Mouse (Mus musculus): ENCODE results near the gene Tspan32. TPM values are rescaled to one million over a fixed set of nuclear protein-coding genes. Genes with fewer than 3 reads are reported as not detected.

Tspan32 gene
- polyA plus RNA-seq, 1 experiment from 2014 or later: 2.9 TPM

DNA sequence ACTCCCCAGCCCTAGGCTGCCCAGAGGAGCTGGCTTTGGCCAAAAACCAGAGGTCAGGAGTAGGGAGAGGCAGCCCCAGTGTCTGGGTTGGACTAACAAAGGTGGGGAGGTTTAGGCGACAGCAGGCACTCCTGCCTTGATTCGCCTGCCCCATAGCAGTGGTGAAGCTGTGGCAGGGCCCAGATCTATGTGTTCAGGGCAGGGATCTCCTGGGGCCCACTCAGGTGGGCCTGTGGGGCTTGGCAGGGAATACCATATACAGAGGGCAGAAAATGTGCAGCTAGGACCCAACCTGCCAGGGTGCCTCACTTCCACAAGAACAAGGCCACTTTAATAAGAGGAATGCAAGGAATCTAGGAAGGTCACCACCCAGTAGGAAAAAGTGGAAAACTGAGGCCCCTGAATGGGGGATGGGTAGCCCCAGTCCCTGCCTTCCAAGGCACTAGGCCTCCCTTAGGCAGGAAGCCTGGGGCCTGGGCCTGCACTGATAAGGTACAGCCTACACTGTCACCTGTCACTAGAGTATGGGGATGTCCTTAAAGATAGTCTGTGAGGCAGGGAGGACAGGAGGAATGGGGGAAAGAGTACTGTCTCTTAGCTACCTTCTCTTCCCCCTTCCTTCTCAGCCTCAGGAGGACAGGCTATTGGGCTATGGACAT lies 1.4 kb downstream of the Tspan32 start:
- Histone ChIP-seq H3K9me3 (replicated peaks; ENCODE audit: control insufficient read depth, low read length) (no peaks in the 10 kb centered on the region), H3K4me3 (ENCODE audit: low read length) (no peak overlapping the region), H3K36me3 (ENCODE audit: control insufficient read depth, insufficient read depth) (no peaks in the 10 kb centered on the region), H3K4me2 (ENCODE audit: low read depth, low read length) (no peak overlapping the region; the same call in 1 of the 2 replicates), H3K9ac (ENCODE audit: low read length) (peak overlapping the region; percentile 30), H3K27me3 (ENCODE audit: control insufficient read depth, insufficient read depth, low read length) (no peaks in the 10 kb centered on the region), H3K4me1 (ENCODE audit: control insufficient read depth, insufficient read depth, low read length) (peaks cover 48% of the 10 kb centered on the region), H3K27ac (ENCODE audit: low read length) (no peak overlapping the region; the same call in 1 of the 2 replicates)
- 76% methylated on average over 2 of the region's 2 CpGs for WGBS
- ATAC-seq (replicated peaks; ENCODE audit: extremely low read depth, insufficient read depth, low FRiP score): no peak

- Histone ChIP-seq H3K27ac (ENCODE audit: low read length) (no peak overlapping the region), H3K4me3 (ENCODE audit: low read length) (no peak overlapping the region), H3K36me3 (ENCODE audit: control insufficient read depth, insufficient read depth) (no peaks in the 10 kb centered on the region), H3K4me2 (ENCODE audit: low read depth, low read length) (no peak overlapping the region), H3K27me3 (ENCODE audit: control insufficient read depth, insufficient read depth, low read length) (no peaks in the 10 kb centered on the region), H3K9ac (ENCODE audit: low read length) (peak overlapping the region; percentile 30; the same call in 1 of the 2 replicates), H3K9me3 (replicated peaks; ENCODE audit: control insufficient read depth, low read length) (no peaks in the 10 kb centered on the region), H3K4me1 (ENCODE audit: control insufficient read depth, insufficient read depth, low read length) (peaks cover 50% of the 10 kb centered on the region)
- WGBS: 79% methylated on average over 8 of the region's 8 CpGs
- no peak for ATAC-seq (replicated peaks; ENCODE audit: extremely low read depth, insufficient read depth, low FRiP score)
Observed at GRCm38 (mm10) chr7:143006756-143007598, 2.1 kb downstream of the Tspan32 start.

- peak; percentile 75 for ATAC-seq (replicated peaks; ENCODE audit: extremely low read depth, insufficient read depth, low FRiP score)
- 36% methylated on average over 17 of the region's 17 CpGs for WGBS
- H3K36me3 ChIP-seq (ENCODE audit: control insufficient read depth, insufficient read depth): no peaks in the 10 kb centered on the region
- H3K9ac ChIP-seq (ENCODE audit: low read length): peak overlapping the region; percentile 50
- no peaks in the 10 kb centered on the region for H3K27me3 ChIP-seq (ENCODE audit: control insufficient read depth, insufficient read depth, low read length)
- peak overlapping the region; percentile 88 for H3K27ac ChIP-seq (ENCODE audit: low read length)
- no peaks in the 10 kb centered on the region for H3K9me3 ChIP-seq (replicated peaks; ENCODE audit: control insufficient read depth, low read length)
- no peak overlapping the region for H3K4me3 ChIP-seq (ENCODE audit: low read length)
- H3K4me2 ChIP-seq (ENCODE audit: low read depth, low read length): peak overlapping the region; percentile 6; the same call in 1 of the 2 replicates
- H3K4me1 ChIP-seq (ENCODE audit: control insufficient read depth, insufficient read depth, low read length): peaks cover 56% of the 10 kb centered on the region
Observed at GRCm38 (mm10) chr7:143007599-143008369, 2.9 kb downstream of the Tspan32 start.

- Histone ChIP-seq H3K27ac (ENCODE audit: low read length) (peak overlapping the region; percentile 88), H3K4me3 (ENCODE audit: low read length) (no peak overlapping the region), H3K9ac (ENCODE audit: low read length) (peak overlapping the region; percentile 41), H3K9me3 (replicated peaks; ENCODE audit: control insufficient read depth, low read length) (no peaks in the 10 kb centered on the region), H3K36me3 (ENCODE audit: control insufficient read depth, insufficient read depth) (no peaks in the 10 kb centered on the region), H3K4me2 (ENCODE audit: low read depth, low read length) (peak overlapping the region; percentile 6; the same call in 1 of the 2 replicates), H3K27me3 (ENCODE audit: control insufficient read depth, insufficient read depth, low read length) (no peaks in the 10 kb centered on the region), H3K4me1 (ENCODE audit: control insufficient read depth, insufficient read depth, low read length) (peaks cover 63% of the 10 kb centered on the region)
- peak; percentile 49 for ATAC-seq (replicated peaks; ENCODE audit: extremely low read depth, insufficient read depth, low FRiP score)
- WGBS: 41% methylated on average over 8 of the region's 8 CpGs
Observed at GRCm38 (mm10) chr7:143008370-143008926, 3.6 kb downstream of the Tspan32 start.

GRCm38 (mm10) chr7:143008996-143009665 lies 4.3 kb downstream of the Tspan32 start:
- WGBS: 43% methylated on average over 3 of the region's 4 CpGs
- Histone ChIP-seq H3K4me1 (ENCODE audit: control insufficient read depth, insufficient read depth, low read length) (peaks cover 70% of the 10 kb centered on the region), H3K36me3 (ENCODE audit: control insufficient read depth, insufficient read depth) (no peaks in the 10 kb centered on the region), H3K27ac (ENCODE audit: low read length) (peak overlapping the region; percentile 88), H3K4me2 (ENCODE audit: low read depth, low read length) (peak overlapping the region; percentile 6; the same call in 1 of the 2 replicates), H3K9me3 (replicated peaks; ENCODE audit: control insufficient read depth, low read length) (no peaks in the 10 kb centered on the region), H3K4me3 (ENCODE audit: low read length) (no peak overlapping the region), H3K9ac (ENCODE audit: low read length) (peak overlapping the region; percentile 52; the same call in 1 of the 2 replicates), H3K27me3 (ENCODE audit: control insufficient read depth, insufficient read depth, low read length) (no peaks in the 10 kb centered on the region)
- peak; percentile 29 for ATAC-seq (replicated peaks; ENCODE audit: extremely low read depth, insufficient read depth, low FRiP score)

- 82% methylated on average over 4 of the region's 4 CpGs for WGBS
- no peak overlapping the region for H3K4me2 ChIP-seq (ENCODE audit: low read depth, low read length)
- H3K36me3 ChIP-seq (ENCODE audit: control insufficient read depth, insufficient read depth): no peaks in the 10 kb centered on the region
- no peak overlapping the region for H3K9ac ChIP-seq (ENCODE audit: low read length)
- H3K4me3 ChIP-seq (ENCODE audit: low read length): no peak overlapping the region
- no peaks in the 10 kb centered on the region for H3K9me3 ChIP-seq (replicated peaks; ENCODE audit: control insufficient read depth, low read length)
- no peak for ATAC-seq (replicated peaks; ENCODE audit: extremely low read depth, insufficient read depth, low FRiP score)
- H3K27me3 ChIP-seq (ENCODE audit: control insufficient read depth, insufficient read depth, low read length): no peaks in the 10 kb centered on the region
- peaks cover 72% of the 10 kb centered on the region for H3K4me1 ChIP-seq (ENCODE audit: control insufficient read depth, insufficient read depth, low read length)
- H3K27ac ChIP-seq (ENCODE audit: low read length): peak overlapping the region; percentile 88
Observed at GRCm38 (mm10) chr7:143009996-143010395, 5.2 kb downstream of the Tspan32 start.

DNA sequence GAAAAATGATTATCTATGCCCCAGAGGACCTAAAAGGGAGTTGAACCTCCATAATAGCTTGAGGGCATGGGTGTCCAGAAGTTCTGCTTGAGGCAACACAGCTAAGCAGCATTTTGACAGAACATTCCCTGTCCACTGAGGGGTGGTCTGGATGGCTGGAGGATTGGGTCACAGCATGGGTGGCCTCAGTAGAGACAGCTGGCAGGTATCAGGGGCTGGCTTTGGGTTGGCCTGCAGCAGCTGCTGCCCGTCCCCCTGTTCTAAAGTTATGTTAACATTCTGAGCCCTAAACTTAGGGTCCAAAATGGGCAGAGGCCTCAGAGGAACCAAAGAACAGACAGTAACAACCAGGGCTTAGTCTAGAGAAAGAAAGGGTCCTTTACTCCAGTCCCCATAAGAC lies 6.4 kb downstream of the Tspan32 start:
- H3K4me3 ChIP-seq (ENCODE audit: low read length): no peak overlapping the region
- H3K27me3 ChIP-seq (ENCODE audit: control insufficient read depth, insufficient read depth, low read length): no peaks in the 10 kb centered on the region
- WGBS: 85% methylated on average over 1 of the region's 1 CpGs
- H3K9me3 ChIP-seq (replicated peaks; ENCODE audit: control insufficient read depth, low read length): no peaks in the 10 kb centered on the region
- no peak overlapping the region for H3K9ac ChIP-seq (ENCODE audit: low read length)
- no peak for ATAC-seq (replicated peaks; ENCODE audit: extremely low read depth, insufficient read depth, low FRiP score)
- H3K36me3 ChIP-seq (ENCODE audit: control insufficient read depth, insufficient read depth): no peaks in the 10 kb centered on the region
- H3K4me1 ChIP-seq (ENCODE audit: control insufficient read depth, insufficient read depth, low read length): peaks cover 72% of the 10 kb centered on the region
- H3K4me2 ChIP-seq (ENCODE audit: low read depth, low read length): no peak overlapping the region
- no peak overlapping the region for H3K27ac ChIP-seq (ENCODE audit: low read length)

DNA sequence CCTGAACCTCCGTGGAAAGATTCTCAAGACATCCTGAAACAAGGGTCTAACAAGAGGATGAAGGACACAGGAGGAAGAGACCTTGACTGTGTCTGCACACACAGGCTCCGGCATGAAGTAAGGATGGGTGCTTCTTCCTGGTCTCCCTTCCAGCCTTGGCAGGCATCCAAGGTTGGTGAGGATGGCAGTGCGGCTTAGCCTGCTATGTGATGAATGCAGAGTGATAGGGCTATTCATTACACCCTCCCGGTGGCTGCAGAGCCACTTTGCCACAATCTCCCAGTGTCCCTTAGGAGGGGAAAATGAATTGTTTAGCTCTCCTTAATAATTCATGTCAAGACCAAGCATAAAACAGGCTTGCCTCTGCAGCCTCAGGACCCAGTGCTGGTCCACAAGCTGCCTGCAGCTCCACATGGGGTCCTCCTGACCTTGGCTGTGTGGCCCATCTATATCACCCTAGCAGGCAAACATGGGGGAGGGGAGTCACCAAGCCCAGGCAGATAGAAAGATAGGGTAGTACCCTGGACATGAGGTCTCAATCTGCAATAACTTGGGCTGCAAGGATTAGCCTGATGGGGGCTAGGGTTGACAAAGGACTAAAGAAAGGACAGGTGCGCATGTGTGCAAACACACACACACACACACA lies 7.5 kb downstream of the Tspan32 start:
- Histone ChIP-seq H3K4me3 (ENCODE audit: low read length) (no peak overlapping the region), H3K4me2 (ENCODE audit: low read depth, low read length) (no peak overlapping the region), H3K27me3 (ENCODE audit: control insufficient read depth, insufficient read depth, low read length) (no peaks in the 10 kb centered on the region), H3K4me1 (ENCODE audit: control insufficient read depth, insufficient read depth, low read length) (peaks cover 76% of the 10 kb centered on the region), H3K27ac (ENCODE audit: low read length) (peak overlapping the region; percentile 76), H3K9ac (ENCODE audit: low read length) (no peak overlapping the region), H3K36me3 (ENCODE audit: control insufficient read depth, insufficient read depth) (no peaks in the 10 kb centered on the region), H3K9me3 (replicated peaks; ENCODE audit: control insufficient read depth, low read length) (no peaks in the 10 kb centered on the region)
- 37% methylated on average over 5 of the region's 5 CpGs for WGBS
- no peak for ATAC-seq (replicated peaks; ENCODE audit: extremely low read depth, insufficient read depth, low FRiP score)
